Mouse (Mus musculus): Measurements from ENCODE around the gene Thada.

DNA sequence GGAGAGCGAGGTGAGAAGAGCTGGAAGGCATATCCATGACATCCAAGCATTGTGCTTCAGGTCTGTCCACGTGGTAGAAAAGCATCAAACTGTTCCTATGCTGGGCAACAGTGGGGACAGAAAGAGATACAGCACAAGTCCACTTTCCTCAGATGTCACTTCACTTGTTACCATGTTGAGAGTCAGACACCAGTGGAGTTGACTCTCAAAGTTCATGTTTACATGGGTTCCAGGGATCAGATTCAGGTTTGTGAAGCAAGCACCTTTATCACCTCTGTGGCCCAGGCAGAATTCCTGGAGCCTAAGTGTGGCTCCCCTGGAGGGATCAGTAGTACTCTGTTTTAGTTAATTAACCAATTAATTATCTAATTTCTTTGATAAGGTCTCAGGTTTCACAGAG lies 232.2 kb downstream of the Thada start:
- TF ChIP-seq CTCF (conservative IDR thresholded peaks at IDR 0.05; ENCODE audit: insufficient read depth, insufficient read length, low read depth, low read length) (no peak), POLR2A (IDR thresholded peaks at IDR 0.05; ENCODE audit: low read depth, low read length) (no peak)
